Mouse (Mus musculus) thymus, adult 2 months (tissue): ENCODE data around the gene Olfr282. TPM values are rescaled to one million over a fixed set of nuclear protein-coding genes. Genes with fewer than 3 reads are reported as not detected.

Source experiments
- DNase-seq: peaks from one replicate; pipeline ENCODE4 v3.0.0; 2021
- H3K27ac ChIP-seq: fragments of 200-500 bp; 2 replicates; pipeline ENCODE4 v1.5.1; 2012; ENCODE audit warnings: low read length, control low read depth; ENCODE audit not compliant: control insufficient read depth, insufficient read depth
- H3K27me3 ChIP-seq: fragments of 200-500 bp; 2 replicates; pipeline ENCODE4 v1.6.1; 2012; ENCODE audit warnings: mild to moderate bottlenecking, low read length, moderate library complexity, mixed read lengths; ENCODE audit not compliant: control insufficient read depth, insufficient read depth
- H3K36me3 ChIP-seq: fragments of 200-500 bp; 2 replicates; pipeline ENCODE4 v1.6.1; 2012; ENCODE audit warnings: mild to moderate bottlenecking, low read length, moderate library complexity; ENCODE audit not compliant: control insufficient read depth, insufficient read depth
- H3K4me1 ChIP-seq: fragments of 200-500 bp; replicated peaks from 2 replicates; pipeline ENCODE4 v1.6.1; 2012; ENCODE audit warnings: low read length; ENCODE audit not compliant: control insufficient read depth, insufficient read depth
- H3K4me3 ChIP-seq: fragments of 200-500 bp; 2 replicates; pipeline ENCODE4 v1.5.1; 2012; ENCODE audit warnings: mild to moderate bottlenecking, low read length, control low read depth, moderate library complexity; ENCODE audit not compliant: control insufficient read depth, insufficient read depth
- CTCF ChIP-seq: fragments of 200-500 bp; IDR thresholded peaks from 2 replicates; pipeline ENCODE4 v1.5.1; 2012; ENCODE audit warnings: mild to moderate bottlenecking, control low read depth, low read length, moderate library complexity, borderline replicate concordance; ENCODE audit not compliant: control insufficient read depth, poor library complexity, insufficient read depth; ENCODE audit errors: extremely low read depth
- POLR2A ChIP-seq: fragments of 200-500 bp; IDR thresholded peaks from 2 replicates; pipeline ENCODE4 v1.6.1; 2012; ENCODE audit warnings: mild to moderate bottlenecking, low read length, control low read depth, moderate library complexity; ENCODE audit not compliant: control insufficient read depth, poor library complexity, insufficient read depth; ENCODE audit errors: extremely low read depth
- WGBS: fragments of 180-500 bp; shearing (Covaris S2); methylation state at CpG from one replicate; pipeline ENCODE4 v1.1.7; 2018; 5-methylcytosine and 5-hydroxymethylcytosine counted together
- polyA plus RNA-seq: library from polyadenylated mRNA; depleted of rRNA; stranded (reverse); fragments of >200 nt; gene quantifications from 2 replicates; pipeline ENCODE4 v1.2.3, GENCODE M21; 2012

The Olfr282 gene
- polyA plus RNA-seq, 1 experiment, result not detected

GRCm38 (mm10) chr15:98420897-98421296, 10.1 kb upstream of the Olfr282 start:
- WGBS, result 81% methylated on average over 4 of the region's 4 CpGs
- TF ChIP-seq CTCF, result no peak
- TF ChIP-seq POLR2A, result no peak
- H3K27ac ChIP-seq, result no peak overlapping the region
- H3K4me1 ChIP-seq, result no peaks in the 10 kb centered on the region
- H3K27me3 ChIP-seq, result no peaks in the 10 kb centered on the region
- H3K4me3 ChIP-seq, result no peak overlapping the region
- no peaks in the 10 kb centered on the region for H3K36me3 ChIP-seq
- DNase-seq, result no peak

- H3K27ac ChIP-seq, result no peak overlapping the region
- no peak for DNase-seq
- H3K4me1 ChIP-seq, result no peaks in the 10 kb centered on the region
- no peaks in the 10 kb centered on the region for H3K27me3 ChIP-seq
- 72% methylated on average over 14 of the region's 14 CpGs for WGBS
- no peak overlapping the region for H3K4me3 ChIP-seq
- TF ChIP-seq POLR2A (no peak), CTCF (no peak)
- H3K36me3 ChIP-seq, result no peaks in the 10 kb centered on the region
Measured at GRCm38 (mm10) chr15:98424326-98424725, 6.7 kb upstream of the Olfr282 start.

- WGBS, result 42% methylated on average over 6 of the region's 6 CpGs
- no peaks in the 10 kb centered on the region for H3K27me3 ChIP-seq
- H3K36me3 ChIP-seq, result no peaks in the 10 kb centered on the region
- no peak for DNase-seq
- no peak overlapping the region for H3K4me3 ChIP-seq
- H3K27ac ChIP-seq, result no peak overlapping the region
- no peaks in the 10 kb centered on the region for H3K4me1 ChIP-seq
- no peak for TF ChIP-seq POLR2A
- no peak for TF ChIP-seq CTCF
Measured at GRCm38 (mm10) chr15:98424753-98425152, 6.3 kb upstream of the Olfr282 start.

- H3K36me3 ChIP-seq, result no peaks in the 10 kb centered on the region
- no peak overlapping the region for H3K27ac ChIP-seq
- no peak overlapping the region for H3K4me3 ChIP-seq
- no peaks in the 10 kb centered on the region for H3K4me1 ChIP-seq
- TF ChIP-seq CTCF, result no peak
- no peak for TF ChIP-seq POLR2A
- no peak for DNase-seq
- H3K27me3 ChIP-seq, result no peaks in the 10 kb centered on the region
- WGBS, result 87% methylated on average over 7 of the region's 7 CpGs
Measured at GRCm38 (mm10) chr15:98425188-98425587, 5.8 kb upstream of the Olfr282 start.

- no peaks in the 10 kb centered on the region for H3K4me1 ChIP-seq
- H3K36me3 ChIP-seq, result no peaks in the 10 kb centered on the region
- TF ChIP-seq CTCF, result no peak
- no peak for TF ChIP-seq POLR2A
- 82% methylated on average over 3 of the region's 3 CpGs for WGBS
- DNase-seq, result no peak
- H3K27ac ChIP-seq, result no peak overlapping the region
- no peak overlapping the region for H3K4me3 ChIP-seq
- H3K27me3 ChIP-seq, result no peaks in the 10 kb centered on the region
Measured at GRCm38 (mm10) chr15:98444561-98444960, 13.5 kb downstream of the Olfr282 start.

GRCm38 (mm10) chr15:98448521-98448920, 17.5 kb downstream of the Olfr282 start:
- Histone ChIP-seq H3K4me3 (no peak overlapping the region), H3K4me1 (no peaks in the 10 kb centered on the region), H3K27ac (no peak overlapping the region), H3K27me3 (no peaks in the 10 kb centered on the region), H3K36me3 (no peaks in the 10 kb centered on the region)
- TF ChIP-seq CTCF (no peak), POLR2A (no peak)
- 65% methylated on average over 4 of the region's 4 CpGs for WGBS
- DNase-seq, result no peak

- Histone ChIP-seq H3K4me1 (no peaks in the 10 kb centered on the region), H3K4me3 (no peak within 1 kb of the TSS), H3K27me3 (no peaks in the 10 kb centered on the region), H3K27ac (no peak within 1 kb of the TSS), H3K36me3 (no peaks in the 10 kb centered on the region)
- WGBS, result 96% methylated on average over 7 of the region's 7 CpGs
- TF ChIP-seq CTCF, result no peak
- no peak for TF ChIP-seq POLR2A
- no peak for DNase-seq
Measured at GRCm38 (mm10) chr15:98452288-98452687, 21.3 kb downstream of the Olfr282 start, which contains the start of gene Olfr281. TSS of gene Olfr281 (plus strand) at chr15:98452588.
